Mouse (Mus musculus) midbrain, embryonic 16.5 days (tissue): ENCODE data around the gene Tubb4b. TPM values are rescaled to one million over a fixed set of nuclear protein-coding genes. Genes with fewer than 3 reads are reported as not detected.
A peak's percentile ranks its signal among the peaks of the same experiment; 100 is the strongest.

Experiments used
- ATAC-seq: fragments of 200-750 bp; cut with Nextera tagmentation; 2 replicates; pipeline ENCODE4 v1.8.0; 2017; ENCODE audit warnings: moderate TSS enrichment
- H3K27ac ChIP-seq: fragments of 300-500 bp; sonication (generic); 2 replicates; pipeline ENCODE4 v1.5.1; 2014; ENCODE audit warnings: mild to moderate bottlenecking, low read length, mixed read lengths
- H3K27me3 ChIP-seq: fragments of 300-500 bp; sonication (generic); 2 replicates; pipeline ENCODE4 v1.6.1; 2014; ENCODE audit warnings: low read depth, low read length, mixed read lengths; ENCODE audit not compliant: control insufficient read depth, insufficient read depth
- H3K36me3 ChIP-seq: fragments of 300-500 bp; sonication (generic); 2 replicates; pipeline ENCODE4 v1.6.1; 2014; ENCODE audit warnings: mild to moderate bottlenecking, low read length, moderate library complexity, mixed read lengths; ENCODE audit not compliant: control insufficient read depth, insufficient read depth
- H3K4me1 ChIP-seq: fragments of 300-500 bp; sonication (generic); 2 replicates; pipeline ENCODE4 v1.6.1; 2014; ENCODE audit warnings: mild to moderate bottlenecking, low read length, mixed read lengths; ENCODE audit not compliant: control insufficient read depth, insufficient read depth
- H3K4me2 ChIP-seq: fragments of 300-500 bp; sonication (generic); 2 replicates; pipeline ENCODE4 v1.6.1; 2014; ENCODE audit warnings: mild to moderate bottlenecking, low read length, mixed read lengths
- H3K4me3 ChIP-seq: fragments of 300-500 bp; sonication (generic); 2 replicates; pipeline ENCODE4 v1.5.1; 2014; ENCODE audit warnings: low read depth, mild to moderate bottlenecking, low read length, moderate library complexity, mixed read lengths
- H3K9ac ChIP-seq: fragments of 300-500 bp; sonication (generic); 2 replicates; pipeline ENCODE4 v1.6.1; 2014; ENCODE audit warnings: low read depth, low read length, mixed read lengths
- H3K9me3 ChIP-seq: fragments of 300-500 bp; sonication (generic); replicated peaks from 2 replicates; pipeline ENCODE4 v1.6.1; 2014; ENCODE audit warnings: mild to moderate bottlenecking, low read length, mixed read lengths; ENCODE audit not compliant: control insufficient read depth, poor library complexity, severe bottlenecking
- WGBS: fragments of 180-500 bp; shearing (Covaris S2); extraction: QIAGEN DNeasy Blood & Tissue Kit; methylation state at CpG from one replicate; pipeline ENCODE4 v1.1.7; 2014; 5-methylcytosine and 5-hydroxymethylcytosine counted together
- polyA plus RNA-seq: library from polyadenylated mRNA; unstranded; fragments of >200 nt; fragmentation: Nextera tagmentation; extraction: Ambion mirVana; gene quantifications from 2 replicates; pipeline ENCODE4 v1.2.1, GENCODE M21; 2015

The Tubb4b gene
- polyA plus RNA-seq, 1 experiment from 2014 or later: 421 TPM

- Histone ChIP-seq H3K4me1 (peaks cover 30% of the 10 kb centered on the region), H3K27me3 (no peaks in the 10 kb centered on the region; the same call in 1 of the 2 replicates), H3K9ac (peak overlapping the region; percentile 47; the same call in 1 of the 2 replicates), H3K9me3 (no peaks in the 10 kb centered on the region), H3K4me2 (peak overlapping the region; percentile 67), H3K27ac (peak overlapping the region; percentile 26; the same call in 1 of the 2 replicates), H3K4me3 (peak overlapping the region; percentile 69), H3K36me3 (no peaks in the 10 kb centered on the region)
- WGBS: 6% methylated on average over 6 of the region's 6 CpGs
- no peak for ATAC-seq
These were observed 41.8 kb downstream of the Tubb4b start for GRCm38 (mm10) chr2:25182664-25183063.

DNA sequence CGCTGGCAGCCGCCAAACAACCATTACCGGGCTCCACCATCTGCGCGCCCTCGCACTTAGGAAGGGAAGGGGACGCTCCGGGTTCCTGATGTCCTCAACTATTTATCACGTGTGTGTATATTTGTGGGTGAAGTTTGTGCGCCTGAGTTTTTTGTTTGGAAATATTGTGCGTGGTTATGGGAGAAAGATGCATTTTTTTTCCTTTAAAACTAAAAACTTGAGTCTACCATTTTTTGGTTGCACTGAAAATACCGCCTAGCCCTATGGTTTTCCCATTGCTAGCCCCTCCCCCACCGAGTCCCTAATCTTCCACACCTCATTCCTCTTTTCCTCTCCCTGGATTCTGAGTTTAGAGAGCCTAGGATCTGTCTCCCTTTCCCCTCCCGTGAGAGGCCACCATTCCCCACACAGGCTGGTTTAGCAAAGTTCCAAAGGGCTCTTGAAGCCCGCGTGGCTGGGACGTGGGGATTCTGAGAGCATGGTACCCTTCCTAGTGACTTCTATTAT is 42.6 kb downstream of the Tubb4b start:
- Histone ChIP-seq H3K4me2 (peak overlapping the region; percentile 67), H3K4me3 (peak overlapping the region; percentile 69), H3K27ac (peak overlapping the region; percentile 79), H3K9me3 (no peaks in the 10 kb centered on the region), H3K4me1 (peaks cover 34% of the 10 kb centered on the region), H3K27me3 (no peaks in the 10 kb centered on the region; the same call in 1 of the 2 replicates), H3K9ac (peak overlapping the region; percentile 74), H3K36me3 (no peaks in the 10 kb centered on the region)
- no peak for ATAC-seq
- under 1% methylated on average over 17 of the region's 17 CpGs for WGBS

DNA sequence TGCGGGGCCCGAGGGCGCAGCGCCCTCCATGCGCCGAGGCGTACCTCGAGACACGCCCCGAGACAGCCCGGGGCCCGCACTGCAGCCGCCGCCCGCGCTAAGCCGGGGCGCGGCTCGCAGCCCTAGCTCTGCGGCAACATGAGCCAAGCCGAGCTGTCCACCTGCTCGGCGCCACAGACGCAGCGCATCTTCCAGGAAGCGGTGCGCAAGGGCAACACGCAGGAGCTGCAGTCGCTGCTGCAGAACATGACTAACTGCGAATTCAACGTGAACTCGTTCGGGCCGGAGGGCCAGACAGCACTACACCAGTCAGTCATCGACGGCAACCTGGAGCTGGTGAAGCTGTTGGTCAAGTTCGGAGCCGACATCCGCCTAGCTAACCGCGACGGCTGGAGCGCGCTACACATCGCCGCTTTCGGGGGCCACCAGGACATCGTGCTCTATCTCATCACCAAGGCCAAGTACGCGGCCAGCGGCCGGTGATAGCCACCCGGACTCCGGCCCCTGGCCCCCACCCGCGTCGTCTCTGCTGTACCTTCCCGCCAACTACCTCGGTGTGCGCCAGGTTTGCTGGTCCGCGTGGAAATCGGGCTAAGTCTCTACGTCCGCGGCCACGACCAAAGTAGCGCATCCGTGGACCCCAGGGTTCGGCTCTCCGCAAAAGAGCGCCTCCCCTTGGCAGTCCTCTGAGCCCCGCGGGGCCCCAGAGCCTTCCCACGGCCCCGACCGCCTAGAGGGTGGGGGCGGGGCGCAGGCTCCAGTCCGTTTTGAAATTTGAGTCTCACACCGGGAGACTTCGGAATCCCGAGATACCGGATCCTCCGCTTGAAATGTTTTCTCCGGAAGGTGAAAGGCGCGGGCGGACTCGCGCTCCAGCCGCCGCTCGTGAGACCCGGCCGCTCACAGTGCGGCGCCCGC is 43.3 kb downstream of the Tubb4b start:
- Histone ChIP-seq H3K4me1 (peaks cover 38% of the 10 kb centered on the region), H3K27ac (peak overlapping the region; percentile 79), H3K4me2 (peak overlapping the region; percentile 67), H3K36me3 (no peaks in the 10 kb centered on the region), H3K27me3 (no peaks in the 10 kb centered on the region; the same call in 1 of the 2 replicates), H3K9me3 (no peaks in the 10 kb centered on the region), H3K4me3 (peak overlapping the region; percentile 69), H3K9ac (peak overlapping the region; percentile 74)
- peak; percentile 49 for ATAC-seq
- WGBS: under 1% methylated on average over 100 of the region's 100 CpGs

DNA sequence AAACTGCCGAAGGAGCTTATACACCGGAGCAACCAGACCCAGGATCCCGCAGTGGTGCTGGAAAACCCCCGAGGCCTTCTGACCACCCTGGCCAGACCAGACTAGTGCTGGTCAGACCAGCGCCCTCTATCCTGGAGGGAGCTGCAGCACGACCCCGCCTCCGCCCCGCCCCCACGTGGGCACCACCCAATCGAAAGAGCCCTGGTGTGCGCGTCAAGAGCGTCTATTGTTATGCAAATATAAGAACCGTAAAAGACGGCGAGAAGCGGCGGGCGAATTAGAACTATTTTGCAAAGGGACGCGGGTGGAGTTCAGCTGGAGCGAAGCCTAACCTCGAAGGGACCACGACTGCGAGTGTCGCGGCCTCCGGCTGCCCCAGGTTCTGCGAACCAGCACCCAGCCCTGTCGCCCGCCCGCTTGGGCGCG is 44.0 kb downstream of the Tubb4b start, which contains the start of gene Nrarp:
TSS of gene Nrarp (plus strand) at position 281 of the 426 bp plus-strand sequence.
- peak; percentile 90 for ATAC-seq
- under 1% methylated on average over 35 of the region's 35 CpGs for WGBS
- H3K4me1 ChIP-seq: peaks cover 35% of the 10 kb centered on the region
- H3K4me2 ChIP-seq: peak within 1 kb of the TSS; percentile 67
- peak within 1 kb of the TSS; percentile 74 for H3K9ac ChIP-seq
- no peaks in the 10 kb centered on the region; the same call in 1 of the 2 replicates for H3K27me3 ChIP-seq
- no peaks in the 10 kb centered on the region for H3K36me3 ChIP-seq
- H3K27ac ChIP-seq: peak within 1 kb of the TSS; percentile 79
- peak within 1 kb of the TSS; percentile 69 for H3K4me3 ChIP-seq
- no peaks in the 10 kb centered on the region for H3K9me3 ChIP-seq

- Histone ChIP-seq H3K36me3 (no peaks in the 10 kb centered on the region), H3K9me3 (no peaks in the 10 kb centered on the region), H3K27me3 (no peaks in the 10 kb centered on the region; the same call in 1 of the 2 replicates), H3K27ac (peak overlapping the region; percentile 73), H3K4me2 (peak overlapping the region; percentile 67), H3K4me3 (peak overlapping the region; percentile 69), H3K4me1 (peaks cover 32% of the 10 kb centered on the region), H3K9ac (no peak overlapping the region)
- 34% methylated on average over 15 of the region's 15 CpGs for WGBS
- no peak for ATAC-seq
These were observed 44.8 kb downstream of the Tubb4b start for GRCm38 (mm10) chr2:25179566-25180217.

DNA sequence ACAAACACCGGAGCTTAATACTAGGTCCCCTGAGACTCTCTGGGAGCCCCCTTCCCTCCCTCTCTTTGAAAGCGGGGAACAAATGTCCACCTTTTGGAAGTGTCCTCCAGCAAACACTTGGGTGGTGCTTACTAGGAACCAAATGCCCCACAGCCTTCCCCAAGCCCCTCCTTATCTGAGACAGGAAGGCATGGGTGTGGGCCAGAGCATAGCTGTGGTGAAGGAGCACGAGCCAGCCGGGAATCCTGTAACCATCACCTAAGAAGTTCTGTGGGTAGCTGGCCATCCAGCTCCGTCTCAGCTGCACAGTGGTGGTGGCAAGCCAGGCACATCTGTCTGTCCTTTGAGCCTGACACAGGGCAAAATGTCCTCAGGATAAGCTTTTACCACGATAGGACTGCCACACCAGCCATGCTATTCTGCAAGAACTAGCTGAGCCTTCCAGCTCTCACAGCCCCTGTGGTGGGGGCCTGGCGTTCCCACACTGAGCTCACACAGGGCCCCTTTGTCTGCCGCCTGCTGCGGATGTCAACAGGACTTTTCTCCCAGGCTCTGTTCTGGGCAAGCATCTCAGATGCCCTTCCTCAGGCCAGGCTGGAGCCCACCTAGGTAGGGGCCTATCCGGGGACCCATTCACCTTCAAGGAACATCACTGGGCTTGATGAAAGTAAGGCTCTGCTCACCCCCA is 46.1 kb downstream of the Tubb4b start:
- H3K27me3 ChIP-seq: no peaks in the 10 kb centered on the region; the same call in 1 of the 2 replicates
- H3K4me2 ChIP-seq: peak overlapping the region; percentile 33
- ATAC-seq: no peak
- WGBS: 20% methylated on average over 10 of the region's 10 CpGs
- H3K36me3 ChIP-seq: no peaks in the 10 kb centered on the region
- H3K4me1 ChIP-seq: peaks cover 29% of the 10 kb centered on the region
- no peak overlapping the region for H3K4me3 ChIP-seq
- no peaks in the 10 kb centered on the region for H3K9me3 ChIP-seq
- H3K27ac ChIP-seq: peak overlapping the region; percentile 75
- peak overlapping the region; percentile 32; the same call in 1 of the 2 replicates for H3K9ac ChIP-seq

DNA sequence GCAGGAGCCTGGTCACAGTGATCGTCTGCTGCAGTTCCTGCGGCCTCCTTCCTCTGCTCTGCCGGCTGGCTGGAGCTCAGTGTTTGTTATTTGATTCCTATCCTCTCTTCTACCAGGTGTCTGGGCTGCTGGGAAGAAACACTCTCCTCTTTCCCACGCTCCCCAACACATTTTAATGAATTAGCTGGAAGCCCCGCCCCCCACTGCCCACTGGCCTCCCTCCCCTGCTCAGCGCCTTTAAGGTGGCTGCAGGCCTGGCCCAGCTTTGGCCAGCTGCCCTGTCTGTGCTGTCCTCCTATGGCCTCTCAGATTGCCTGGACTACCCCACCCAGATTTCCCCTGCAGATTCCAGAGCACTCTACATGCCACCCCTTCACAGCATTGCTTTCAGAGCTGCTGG is 46.8 kb downstream of the Tubb4b start:
- peak; percentile 37; the same call in 1 of the 2 replicates for ATAC-seq
- Histone ChIP-seq H3K9ac (peak overlapping the region; percentile 32), H3K4me2 (peak overlapping the region; percentile 33; the same call in 1 of the 2 replicates)

DNA sequence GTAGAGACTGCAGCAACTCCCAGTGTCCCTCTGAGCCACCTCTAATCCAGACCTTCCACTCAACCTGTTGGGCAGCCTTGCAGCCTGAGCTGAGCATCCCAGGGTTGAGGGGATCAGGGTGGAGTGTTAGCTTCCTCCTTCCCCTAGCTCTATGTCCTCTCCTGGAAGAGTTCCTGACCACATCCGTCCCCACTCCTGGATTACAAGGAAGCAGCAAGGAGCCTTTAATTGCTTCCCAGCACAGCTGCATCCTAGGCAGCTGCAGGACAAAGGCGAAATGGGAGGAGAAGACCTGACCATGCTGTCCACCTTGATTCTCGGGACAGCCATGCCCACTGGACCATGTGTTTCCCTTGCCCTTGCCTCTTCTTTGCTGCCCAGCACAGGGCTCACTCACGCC is 47.4 kb downstream of the Tubb4b start:
- Histone ChIP-seq H3K9ac (peak overlapping the region; percentile 27; the same call in 1 of the 2 replicates), H3K4me2 (peak overlapping the region; percentile 10), H3K27me3 (no peaks in the 10 kb centered on the region; the same call in 1 of the 2 replicates), H3K36me3 (no peaks in the 10 kb centered on the region), H3K27ac (peak overlapping the region; percentile 83), H3K9me3 (no peaks in the 10 kb centered on the region), H3K4me1 (peaks cover 24% of the 10 kb centered on the region), H3K4me3 (no peak overlapping the region)
- no peak for ATAC-seq
- 32% methylated on average over 4 of the region's 4 CpGs for WGBS

More for the DNA sequence above, 46.8 kb downstream of the Tubb4b start:
- H3K4me1 ChIP-seq: peaks cover 28% of the 10 kb centered on the region
- H3K9me3 ChIP-seq: no peaks in the 10 kb centered on the region
- 5% methylated on average over 6 of the region's 6 CpGs for WGBS
- no peak overlapping the region for H3K4me3 ChIP-seq
- no peaks in the 10 kb centered on the region for H3K36me3 ChIP-seq
- H3K27me3 ChIP-seq: no peaks in the 10 kb centered on the region; the same call in 1 of the 2 replicates
- H3K27ac ChIP-seq: peak overlapping the region; percentile 83
